Mouse (Mus musculus) right cerebral cortex, postnatal 10 days (tissue): ENCODE results near the gene Rnasek.

Experiments
- DNase-seq, 2 experiments: peaks; one replicate each; pipeline ENCODE4 v3.0.0; 2021; ENCODE audit warnings: low spot score in 2 of 2

Rnasek gene

DNA sequence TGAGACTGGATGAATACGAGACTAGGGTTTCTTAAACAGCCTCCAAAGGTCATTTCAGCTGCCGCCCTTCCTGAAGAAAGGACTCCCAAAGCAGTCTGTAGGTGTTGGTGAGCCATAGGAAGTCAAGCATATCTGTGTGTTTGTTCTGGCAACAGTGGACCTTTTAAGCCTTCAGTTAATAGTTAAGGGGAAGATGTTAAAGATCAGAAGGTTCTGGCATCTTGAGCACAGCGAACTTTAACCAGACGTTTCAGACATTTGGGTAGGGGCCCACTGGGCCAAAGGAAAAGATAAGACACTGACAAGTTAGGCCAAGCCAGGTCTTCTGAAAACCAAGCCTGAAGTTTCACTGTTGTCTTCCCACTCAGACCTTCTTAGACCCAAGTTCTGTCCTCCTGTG is 21.6 kb downstream of the Rnasek start:
- DNase-seq: no peak

DNA sequence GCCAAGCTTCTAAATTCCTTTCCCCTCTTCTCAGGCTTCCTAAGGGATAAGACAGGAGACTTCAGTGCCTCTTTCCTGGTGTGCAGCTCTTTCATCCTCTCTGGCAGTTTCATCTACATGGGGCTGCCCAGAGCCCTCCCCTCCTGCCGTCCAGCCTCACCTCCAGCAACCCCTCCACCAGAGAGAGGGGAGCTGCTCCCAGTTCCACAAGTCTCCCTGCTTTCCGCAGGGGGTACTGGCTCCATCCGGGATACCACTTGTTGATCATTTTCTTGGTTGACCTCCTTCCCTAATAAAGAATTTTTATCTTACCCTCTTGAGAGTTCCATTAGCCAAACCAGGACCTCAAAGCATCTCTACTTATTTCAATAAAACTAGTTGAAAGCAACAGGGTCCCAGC is 23.5 kb downstream of the Rnasek start:
- no peak for DNase-seq

DNA sequence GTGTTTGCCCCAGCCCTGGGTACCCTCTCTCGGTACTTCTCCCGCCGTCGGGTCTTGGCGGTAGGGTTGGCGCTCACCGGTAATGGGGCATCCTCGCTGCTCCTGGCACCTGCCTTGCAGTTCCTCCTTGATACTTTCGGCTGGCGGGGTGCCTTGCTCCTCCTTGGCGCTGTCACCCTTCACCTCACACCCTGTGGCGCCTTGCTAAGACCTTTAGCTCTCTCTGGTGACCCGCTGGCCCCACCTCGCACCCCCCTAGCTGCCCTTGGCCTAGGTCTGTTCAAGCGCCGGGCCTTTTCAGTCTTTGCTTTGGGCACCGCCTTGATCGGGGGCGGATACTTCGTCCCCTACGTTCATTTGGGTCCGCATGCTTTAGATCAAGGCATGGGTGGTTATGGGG is 24.3 kb downstream of the Rnasek start:
- peak in 1 of 2 experiments; percentile 39 for DNase-seq

DNA sequence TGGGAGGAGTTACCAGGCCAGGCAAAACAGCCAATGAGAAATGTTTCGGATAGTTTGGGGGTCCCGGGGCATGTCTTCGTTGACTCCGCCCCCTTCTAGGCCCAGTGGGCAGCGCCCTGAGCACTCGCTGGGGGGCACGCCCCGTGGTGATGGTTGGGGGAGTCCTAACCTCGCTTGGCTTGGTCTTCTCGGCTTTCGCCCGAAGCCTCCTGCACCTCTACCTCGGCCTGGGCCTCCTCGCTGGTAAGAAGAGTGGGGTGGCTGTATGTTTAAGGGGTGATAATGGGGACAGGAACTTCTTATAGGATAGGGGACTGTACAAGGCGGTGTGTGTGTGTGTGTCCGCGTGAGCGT is 24.8 kb downstream of the Rnasek start:
- no peak for DNase-seq

DNA sequence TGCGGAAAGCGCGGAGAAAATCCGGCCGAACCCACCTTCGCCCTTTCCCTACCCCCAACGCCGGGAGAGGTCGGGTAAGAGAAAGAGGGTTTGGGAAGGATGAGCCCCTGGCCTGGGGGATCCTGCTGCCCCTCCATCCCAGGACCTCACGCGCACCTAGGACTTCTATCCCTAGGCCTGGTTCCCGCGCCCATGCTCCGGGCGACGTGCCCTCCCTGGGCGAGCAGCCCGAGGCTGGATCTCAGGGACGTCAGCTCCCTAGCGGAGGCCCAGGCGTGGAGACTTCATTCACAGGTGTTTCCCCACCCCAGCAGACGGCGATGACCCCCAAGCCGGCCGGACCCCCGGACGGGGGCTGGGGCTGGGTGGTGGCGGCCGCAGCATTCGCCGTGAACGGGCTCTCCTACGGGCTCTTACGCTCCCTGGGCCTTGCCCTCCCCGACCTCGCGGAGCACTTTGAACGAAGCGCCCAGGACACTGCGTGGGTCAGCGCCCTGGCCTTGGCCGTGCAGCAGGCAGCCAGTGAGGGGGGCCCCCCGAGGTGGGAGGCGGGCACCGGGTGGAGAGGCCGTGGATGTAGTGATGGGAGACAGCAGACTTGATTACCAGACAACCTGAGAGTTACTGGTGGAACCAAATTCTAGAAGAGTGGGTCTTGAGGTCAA is 25.3 kb downstream of the Rnasek start:
- peak; percentile 47 to 61 for DNase-seq

DNA sequence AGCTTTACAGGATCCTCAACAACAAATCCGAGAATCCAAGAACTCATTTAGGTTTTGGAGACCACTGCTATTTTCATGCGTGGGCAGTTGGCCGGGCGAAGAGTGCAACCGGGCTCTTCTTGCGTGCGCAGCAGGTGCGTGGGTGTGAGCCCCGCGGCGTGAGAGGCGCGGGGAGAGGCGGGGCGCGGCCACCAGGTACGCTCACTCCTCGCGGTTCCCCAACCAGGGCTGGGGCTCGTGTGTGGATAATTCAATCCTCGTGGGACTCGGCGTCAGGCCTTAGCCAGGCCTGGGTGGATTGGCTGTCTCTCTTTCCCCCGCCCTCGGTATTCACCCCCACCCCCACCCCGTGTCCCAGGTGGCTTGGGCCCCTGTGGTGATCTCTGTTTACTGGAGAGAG is 25.9 kb downstream of the Rnasek start:
- peak; percentile 69 to 79 for DNase-seq

DNA sequence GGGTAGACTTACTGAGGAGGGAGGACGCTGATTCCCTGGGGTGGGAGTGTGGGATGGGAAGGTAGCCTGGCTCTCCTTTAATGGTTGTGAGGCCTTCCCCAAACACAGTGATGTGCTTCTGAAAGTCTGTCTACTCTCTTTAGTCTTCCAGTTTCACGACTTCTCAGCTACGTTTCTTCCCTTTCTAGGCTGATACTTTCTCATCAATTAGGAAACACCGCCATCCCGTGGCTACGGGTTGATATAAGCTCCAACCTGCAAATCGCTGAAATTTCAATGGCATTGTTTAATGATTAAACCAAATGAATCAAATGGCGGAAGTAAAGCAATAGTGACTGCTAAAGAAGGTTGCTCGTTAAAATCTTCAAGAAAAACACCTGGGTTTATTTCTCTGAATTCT is 26.7 kb downstream of the Rnasek start:
- DNase-seq: peak; percentile 72 to 82

DNA sequence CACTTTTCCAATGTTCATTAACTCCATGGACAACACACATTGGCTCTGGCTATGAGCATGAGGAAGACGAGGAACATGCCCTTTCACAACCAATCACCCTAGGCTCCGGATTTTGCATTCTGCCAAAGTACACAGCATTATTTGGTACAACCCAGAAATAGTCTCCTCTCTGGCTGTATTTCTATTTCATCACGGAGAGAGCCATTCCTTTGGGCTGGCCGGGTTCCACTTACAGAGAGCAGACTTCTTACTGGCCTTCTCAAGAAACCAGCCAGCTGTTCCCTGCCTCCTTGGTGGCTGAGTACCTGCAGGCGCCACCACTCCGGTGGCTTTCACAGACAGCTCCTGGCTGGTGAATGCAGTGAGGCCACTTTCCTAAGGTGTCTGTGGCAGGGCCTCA is 27.2 kb downstream of the Rnasek start, which contains the start of gene Slc16a11:
TSS of gene Slc16a11 (plus strand) at position 330 of the 400 bp plus-strand sequence.
- DNase-seq: no peak

DNA sequence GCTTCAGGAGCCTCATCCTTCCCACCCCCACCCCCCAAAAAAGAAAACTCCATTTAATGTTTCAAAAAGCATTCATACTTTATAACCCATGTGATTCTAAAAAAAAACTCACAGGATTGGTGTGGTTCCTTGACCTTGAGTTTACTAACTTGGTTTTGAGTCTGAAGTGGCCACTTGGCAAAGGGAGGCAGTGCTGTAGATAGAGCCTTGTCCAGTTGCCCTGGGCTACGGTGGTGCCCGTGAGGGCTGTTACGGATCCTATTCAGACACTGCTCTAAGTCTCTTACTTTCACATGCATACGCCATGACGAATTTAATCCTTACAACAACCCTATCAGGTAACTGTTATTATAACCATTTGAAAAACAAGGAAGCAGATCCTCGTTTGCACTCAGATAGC is 27.7 kb downstream of the Rnasek start:
- DNase-seq: no peak

DNA sequence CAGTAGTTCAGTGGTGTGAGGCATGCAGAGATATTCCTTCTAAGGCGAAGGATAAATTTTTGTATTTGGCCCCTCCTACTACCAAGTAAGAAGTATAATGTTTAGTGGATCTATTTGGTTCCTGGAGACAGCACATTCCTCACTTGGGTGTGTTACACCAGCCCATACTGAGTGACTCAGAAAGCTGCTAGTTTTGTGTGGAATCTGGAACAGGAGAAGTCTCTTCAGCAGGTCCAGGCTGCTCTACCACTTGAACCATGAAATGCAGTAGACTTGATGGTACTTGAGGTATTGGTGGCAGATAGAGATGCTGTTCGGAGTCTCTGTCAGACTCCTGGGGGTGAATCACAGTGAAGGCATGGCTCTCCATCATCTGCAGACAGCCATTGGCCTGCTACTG is 29.0 kb downstream of the Rnasek start:
- no peak for DNase-seq

DNA sequence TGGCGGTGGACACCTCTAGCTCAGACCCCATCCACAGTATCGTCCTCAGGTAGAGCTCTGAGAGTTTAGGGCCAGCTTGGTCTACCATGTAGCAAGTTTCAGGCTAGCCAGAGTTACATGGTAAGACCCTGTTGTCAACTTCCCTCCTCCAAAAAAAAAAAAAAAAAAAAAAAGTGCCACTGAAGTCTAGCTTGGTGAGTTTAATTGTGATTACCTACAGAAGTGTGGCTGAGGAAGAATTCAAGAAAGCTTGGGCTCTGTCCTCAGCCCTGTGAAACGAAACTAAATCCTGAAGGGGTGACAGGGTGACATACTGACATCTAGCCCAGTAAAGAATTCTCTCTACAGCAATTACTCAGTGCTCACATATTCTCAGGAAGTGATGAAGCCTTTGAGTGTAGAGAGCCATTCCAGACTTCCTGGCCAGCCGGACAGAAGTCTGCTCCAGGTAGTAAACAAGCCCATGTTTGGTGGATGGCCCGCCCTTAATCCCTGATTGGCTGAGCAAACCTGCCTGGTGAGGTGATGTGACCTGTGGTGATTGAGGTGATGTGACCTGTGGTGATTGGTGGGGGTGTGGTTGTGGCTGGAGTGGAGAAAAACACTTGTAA is 30.8 kb downstream of the Rnasek start:
- DNase-seq: no peak

DNA sequence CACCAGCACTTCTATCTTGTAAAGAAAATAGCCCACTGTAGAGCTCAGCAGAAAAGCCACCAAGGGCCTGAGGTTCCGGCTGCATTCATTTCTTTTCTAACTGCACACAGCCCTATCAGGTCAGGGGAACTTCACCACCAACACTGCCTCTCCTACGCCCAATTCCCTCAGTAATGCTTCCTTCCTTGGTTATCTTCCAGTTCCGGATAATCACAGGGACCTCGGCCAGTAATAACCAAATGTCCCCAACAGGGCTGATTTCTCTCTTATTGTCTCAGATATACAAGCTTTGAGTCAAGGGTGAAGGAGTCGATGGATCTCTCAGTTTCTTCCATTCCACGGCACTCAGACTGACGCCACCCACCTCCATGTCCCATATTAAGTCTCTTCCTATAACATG is 32.4 kb downstream of the Rnasek start:
- no peak for DNase-seq

DNA sequence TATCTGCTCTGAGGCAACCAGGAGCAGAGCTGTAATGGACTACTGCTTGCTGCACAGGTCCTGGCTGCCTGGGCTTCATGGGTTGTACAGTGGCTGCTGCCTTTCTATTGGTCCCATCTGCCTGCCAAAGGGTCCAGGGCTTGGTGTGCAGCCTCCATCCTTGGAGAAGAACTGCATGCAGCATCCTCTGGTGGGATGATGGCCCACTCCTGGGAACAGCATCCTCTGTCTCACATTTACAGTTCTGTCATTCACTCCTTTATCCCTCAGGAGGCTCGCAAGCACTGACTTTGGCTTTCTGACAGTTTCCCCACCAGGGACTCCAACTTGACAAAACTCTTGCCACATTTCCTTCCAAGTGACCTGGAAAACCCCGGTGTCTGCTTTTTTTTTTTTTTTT is 32.8 kb downstream of the Rnasek start:
- DNase-seq: no peak

DNA sequence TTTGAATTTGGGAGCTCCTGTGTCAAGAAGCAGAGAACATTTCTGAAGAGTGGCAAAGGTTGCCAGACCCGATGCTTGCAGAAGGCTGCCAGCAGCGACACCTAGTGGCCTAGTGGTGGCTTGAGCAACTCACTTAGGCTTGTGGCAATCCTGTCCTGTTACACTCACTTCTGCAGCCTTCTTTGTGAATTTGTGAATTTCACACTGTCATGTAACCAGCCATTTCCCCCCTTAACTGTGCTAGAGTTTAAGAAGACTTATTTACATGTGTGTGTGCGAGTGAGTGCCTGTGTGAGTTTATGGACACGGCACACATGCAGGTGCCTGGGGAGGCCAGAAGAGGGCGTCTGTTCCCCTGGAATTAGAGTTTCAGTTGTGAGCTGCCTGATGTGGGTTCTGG is 38.0 kb downstream of the Rnasek start:
- peak; percentile 80 to 89 for DNase-seq

DNA sequence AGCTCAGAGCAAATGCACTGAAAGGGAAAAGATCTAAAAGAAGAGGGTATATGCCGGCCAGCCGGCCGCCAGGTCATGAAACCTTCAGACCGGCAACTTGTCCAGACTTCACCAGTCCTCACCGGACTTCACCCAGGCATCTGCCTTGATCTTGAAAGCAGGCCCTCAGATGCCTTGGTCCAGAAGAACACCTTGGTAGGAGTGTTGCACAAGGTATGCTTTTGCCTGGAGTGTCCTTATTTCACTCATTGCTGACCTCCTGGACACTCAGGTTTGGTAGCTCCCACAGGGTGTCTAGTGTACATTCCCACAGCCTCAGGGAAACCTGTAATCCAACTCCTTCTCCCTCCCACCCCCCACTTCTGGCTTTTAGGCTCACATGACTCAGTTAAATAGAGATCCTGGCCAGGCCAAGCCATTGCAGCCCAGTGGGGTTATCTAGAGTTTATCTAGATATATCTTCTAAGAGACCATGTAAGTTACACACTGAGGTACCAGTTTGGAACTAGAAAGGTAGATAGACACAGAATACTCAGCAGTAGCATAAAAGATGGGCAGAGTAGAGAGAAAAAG is 39.5 kb downstream of the Rnasek start:
- no peak for DNase-seq

DNA sequence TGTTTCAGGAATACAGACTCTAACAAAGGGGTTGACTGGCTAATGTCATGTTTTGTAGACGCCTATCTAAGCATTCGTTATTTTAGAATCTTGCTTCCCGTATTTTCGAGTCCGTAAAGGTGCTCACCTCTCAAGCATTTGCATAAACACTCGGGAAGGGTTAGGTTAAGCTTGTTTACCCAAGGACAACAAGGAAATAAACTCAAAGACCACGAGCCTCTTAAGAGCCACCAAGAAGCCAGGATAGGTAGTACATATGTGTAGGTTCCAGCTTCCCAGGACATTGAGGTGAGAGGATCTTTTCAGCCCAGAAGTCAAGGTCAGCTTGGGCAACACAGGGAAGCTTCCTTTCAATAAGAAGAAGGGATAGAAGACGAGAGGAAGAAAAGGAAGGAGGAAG is 40.5 kb downstream of the Rnasek start:
- DNase-seq: no peak

DNA sequence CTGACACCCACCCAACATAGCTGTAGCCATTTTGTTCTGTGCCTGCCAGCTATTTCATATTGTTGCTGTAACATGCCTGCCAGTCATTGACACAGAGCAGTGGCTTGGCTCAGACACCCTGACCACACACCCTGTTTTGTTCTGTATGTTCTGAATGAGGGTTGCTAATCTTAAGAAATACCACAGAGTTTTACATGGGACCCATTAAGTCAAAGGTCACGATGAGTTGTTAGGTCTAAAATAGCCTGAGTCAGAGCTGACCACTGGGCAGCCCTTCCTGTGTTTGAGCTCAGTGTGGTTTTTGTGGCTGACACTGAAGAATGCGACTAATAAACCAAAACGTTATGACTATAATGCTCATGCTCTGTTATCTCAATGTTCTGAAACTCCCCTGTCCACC is 41.3 kb downstream of the Rnasek start:
- no peak for DNase-seq

DNA sequence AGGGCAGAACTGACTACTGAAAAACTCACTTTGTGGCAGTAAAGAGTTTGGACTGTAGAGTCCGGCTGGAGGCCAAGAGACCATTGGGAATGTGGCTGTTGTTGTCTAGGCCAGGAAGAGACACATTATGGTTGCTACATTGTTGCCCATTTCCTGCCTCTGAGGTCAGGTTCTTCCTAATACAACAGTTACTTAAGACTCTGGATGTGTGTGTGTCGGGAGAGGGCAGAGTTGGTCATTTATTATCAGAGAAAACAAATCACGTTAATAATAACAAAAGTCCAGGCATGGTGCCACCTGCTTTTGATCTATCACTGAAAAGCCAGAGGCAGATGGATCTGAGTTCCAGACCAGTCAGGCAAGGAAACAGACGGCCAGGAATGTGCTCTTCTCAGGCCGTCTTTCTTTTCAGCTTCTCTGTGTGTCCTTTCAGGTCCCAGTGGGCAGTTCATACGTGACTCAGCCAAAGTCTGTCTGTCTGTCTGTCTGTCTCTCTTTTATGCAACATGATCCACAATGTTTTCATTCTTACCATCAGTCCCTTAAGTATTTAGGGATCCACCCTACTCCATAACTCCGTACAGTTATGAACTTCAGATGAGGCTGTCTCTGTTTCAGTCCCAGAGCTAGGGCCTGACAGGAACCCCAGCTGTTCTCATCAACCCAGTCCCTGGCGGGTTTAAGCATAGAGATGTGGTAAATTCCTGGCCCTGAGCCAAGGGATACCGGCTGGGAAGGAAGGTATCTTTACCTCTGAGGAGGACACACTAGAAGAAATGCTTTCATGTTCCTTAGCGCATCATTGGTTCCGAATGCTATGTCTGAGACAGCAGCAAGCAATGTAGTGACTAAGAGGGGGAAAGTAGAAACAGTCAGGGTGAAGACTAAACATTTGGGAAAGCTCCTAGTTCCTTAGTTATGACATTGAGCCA is 46.0 kb downstream of the Rnasek start:
- DNase-seq: no peak

DNA sequence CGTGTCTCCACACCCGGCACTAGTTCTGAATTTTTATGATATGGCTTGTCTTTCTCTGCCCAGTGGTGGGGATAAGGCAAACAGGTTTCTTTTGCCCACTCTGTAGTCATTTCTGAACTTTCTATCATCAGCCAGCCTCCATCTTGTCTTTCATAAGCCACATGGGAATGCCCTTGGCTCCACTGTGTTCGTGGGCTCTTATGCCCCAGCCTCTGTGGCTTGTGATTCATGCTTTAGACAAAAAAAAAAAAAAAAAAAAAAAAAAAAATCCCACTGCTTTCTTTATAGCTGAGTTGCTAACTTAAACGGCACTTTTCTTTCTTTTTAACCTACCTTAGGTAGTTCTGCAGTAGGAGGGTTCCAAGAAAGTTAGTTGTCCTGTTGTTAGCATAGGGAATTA is 47.5 kb downstream of the Rnasek start:
- no peak for DNase-seq

DNA sequence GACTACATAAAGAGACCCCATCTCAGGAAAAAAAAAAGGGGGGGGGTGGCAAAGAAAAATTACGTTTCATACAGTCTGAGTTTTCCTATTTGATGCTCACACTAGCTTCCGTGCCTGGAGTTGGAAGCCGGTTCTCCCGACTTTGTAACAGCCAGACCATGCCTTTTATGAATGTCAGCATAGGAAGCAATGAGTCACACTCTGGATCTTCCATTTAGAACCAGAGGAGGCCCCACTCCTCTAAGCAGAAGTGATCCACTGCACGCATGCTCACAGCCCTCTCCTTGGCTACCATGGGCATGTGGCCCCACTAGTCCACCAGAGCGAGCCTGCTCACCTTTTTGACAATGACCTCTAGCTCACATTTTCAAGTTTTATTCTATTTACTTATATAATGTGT is 48.5 kb downstream of the Rnasek start:
- DNase-seq: no peak

DNA sequence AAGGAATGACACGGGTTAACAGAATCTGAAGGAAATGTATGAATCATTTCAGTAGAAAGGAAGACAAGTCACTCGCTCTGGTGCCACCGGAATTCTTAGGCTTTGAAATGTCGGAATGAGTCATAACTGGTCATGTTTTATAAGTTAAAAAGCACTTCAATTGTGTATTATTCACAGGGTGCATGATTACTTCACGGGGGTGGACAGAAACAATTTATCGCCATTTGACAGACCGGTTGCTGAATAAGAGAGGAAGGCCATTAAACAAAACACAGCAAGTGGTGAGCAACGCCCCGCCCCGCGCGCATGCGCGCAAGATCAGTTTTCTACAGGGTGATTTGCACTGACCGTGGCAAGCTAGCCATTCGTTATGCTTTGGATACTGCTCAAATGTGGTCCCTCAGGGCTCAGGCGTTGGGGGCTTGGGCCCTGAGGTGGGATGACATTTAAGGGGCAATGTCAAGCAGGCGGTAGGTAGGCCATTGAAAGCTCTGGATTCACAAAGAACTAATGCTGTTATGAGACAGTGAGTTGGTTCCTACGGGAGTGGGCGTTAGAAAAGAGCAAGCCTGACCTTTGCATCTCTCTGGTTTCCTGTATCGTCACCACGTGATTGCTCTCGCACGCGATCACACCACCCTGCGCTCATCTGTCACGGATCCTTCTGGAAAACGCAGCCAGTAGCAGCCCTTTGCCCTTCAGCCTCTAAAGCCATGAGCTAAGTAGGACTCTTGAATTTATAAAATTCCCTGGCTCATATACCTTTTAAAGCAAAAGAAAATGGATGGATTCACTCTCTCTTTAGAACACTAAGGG is 50.1 kb downstream of the Rnasek start:
- no peak for DNase-seq
